Mouse (Mus musculus): ENCODE data around the gene Prph2. TPM values are rescaled to one million over a fixed set of nuclear protein-coding genes. Genes with fewer than 3 reads are reported as not detected.

The Prph2 gene
- polyA plus RNA-seq (2016; fragmentation: Nextera tagmentation; extraction: Ambion mirVana), result not detected in 2 replicates

GRCm38 (mm10) chr17:46910186-46910585 lies at the start of gene Prph2:
Gene Prph2 (plus strand): TSS chr17:46910459.
- Histone ChIP-seq H3K27me3 (no peaks in the 10 kb centered on the region), H3K4me2 (no peak within 1 kb of the TSS), H3K9ac (replicated peaks) (no peak within 1 kb of the TSS), H3K4me1 (replicated peaks) (no peaks in the 10 kb centered on the region; the same call in 1 of the 2 replicates), H3K27ac (no peak within 1 kb of the TSS), H3K36me3 (no peaks in the 10 kb centered on the region), H3K4me3 (replicated peaks) (no peak within 1 kb of the TSS), H3K9me3 (peaks cover 8% of the 10 kb centered on the region; the same call in 1 of the 2 replicates)
- 85% methylated on average over 10 of the region's 10 CpGs for WGBS
- no peak for ATAC-seq (ENCODE audit: insufficient number of reproducible peaks, insufficient read depth, low FRiP score, low TSS enrichment, low read depth)

GRCm38 (mm10) chr17:46864566-46865195 lies 45.6 kb upstream of the Prph2 start:
- 81% methylated on average over 7 of the region's 7 CpGs for WGBS
- no peaks in the 10 kb centered on the region for H3K4me1 ChIP-seq (replicated peaks)
- no peak overlapping the region for H3K4me2 ChIP-seq
- no peak overlapping the region for H3K9ac ChIP-seq (replicated peaks)
- no peaks in the 10 kb centered on the region for H3K36me3 ChIP-seq
- no peaks in the 10 kb centered on the region; the same call in 1 of the 2 replicates for H3K9me3 ChIP-seq
- H3K4me3 ChIP-seq (replicated peaks), result no peak overlapping the region
- no peak overlapping the region for H3K27ac ChIP-seq
- ATAC-seq (ENCODE audit: insufficient number of reproducible peaks, insufficient read depth, low FRiP score, low TSS enrichment, low read depth), result no peak
- no peaks in the 10 kb centered on the region for H3K27me3 ChIP-seq

GRCm38 (mm10) chr17:46866836-46867235 lies 43.4 kb upstream of the Prph2 start:
- H3K27ac ChIP-seq, result no peak overlapping the region
- H3K36me3 ChIP-seq, result no peaks in the 10 kb centered on the region
- H3K9ac ChIP-seq (replicated peaks), result no peak overlapping the region
- no peak overlapping the region for H3K4me2 ChIP-seq
- no peaks in the 10 kb centered on the region; the same call in 1 of the 2 replicates for H3K9me3 ChIP-seq
- no peak; the same call in 1 of the 2 replicates for ATAC-seq (ENCODE audit: insufficient number of reproducible peaks, insufficient read depth, low FRiP score, low TSS enrichment, low read depth)
- no peak overlapping the region for H3K4me3 ChIP-seq (replicated peaks)
- H3K27me3 ChIP-seq, result no peaks in the 10 kb centered on the region
- H3K4me1 ChIP-seq (replicated peaks), result no peaks in the 10 kb centered on the region
- 88% methylated on average over 12 of the region's 12 CpGs for WGBS

GRCm38 (mm10) chr17:46870204-46870798 lies 40.0 kb upstream of the Prph2 start:
- no peaks in the 10 kb centered on the region; the same call in 1 of the 2 replicates for H3K4me1 ChIP-seq (replicated peaks)
- H3K9me3 ChIP-seq, result 0 out of 2 replicates have a peak, but pooled peaks cover under 1% of the 10 kb centered on the region
- whole genome bisulfite sequencing, result 93% methylated on average over 5 of the region's 5 CpGs
- no peaks in the 10 kb centered on the region for H3K36me3 ChIP-seq
- H3K27ac ChIP-seq, result no peak overlapping the region
- H3K27me3 ChIP-seq, result no peaks in the 10 kb centered on the region
- H3K4me2 ChIP-seq, result no peak overlapping the region
- no peak overlapping the region for H3K9ac ChIP-seq (replicated peaks)
- H3K4me3 ChIP-seq (replicated peaks), result no peak overlapping the region
- no peak for ATAC-seq (ENCODE audit: insufficient number of reproducible peaks, insufficient read depth, low FRiP score, low TSS enrichment, low read depth)

- no peak overlapping the region for H3K9ac ChIP-seq (replicated peaks)
- no peak overlapping the region for H3K4me3 ChIP-seq (replicated peaks)
- no peaks in the 10 kb centered on the region; the same call in 1 of the 2 replicates for H3K4me1 ChIP-seq (replicated peaks)
- no peak for ATAC-seq (ENCODE audit: insufficient number of reproducible peaks, insufficient read depth, low FRiP score, low TSS enrichment, low read depth)
- H3K9me3 ChIP-seq, result peaks cover 5% of the 10 kb centered on the region; the same call in 1 of the 2 replicates
- no peak overlapping the region for H3K4me2 ChIP-seq
- WGBS, result 63% methylated on average over 1 of the region's 1 CpGs
- no peaks in the 10 kb centered on the region for H3K27me3 ChIP-seq
- no peak overlapping the region for H3K27ac ChIP-seq
- no peaks in the 10 kb centered on the region for H3K36me3 ChIP-seq
Observed at GRCm38 (mm10) chr17:46870913-46871312, 39.3 kb upstream of the Prph2 start.

- Histone ChIP-seq H3K27ac (no peak overlapping the region), H3K9me3 (peaks cover 5% of the 10 kb centered on the region; the same call in 1 of the 2 replicates), H3K4me2 (no peak overlapping the region), H3K4me1 (replicated peaks) (peaks cover 7% of the 10 kb centered on the region; the same call in 1 of the 2 replicates), H3K27me3 (no peaks in the 10 kb centered on the region), H3K36me3 (no peaks in the 10 kb centered on the region), H3K9ac (replicated peaks) (no peak overlapping the region), H3K4me3 (replicated peaks) (no peak overlapping the region)
- ATAC-seq (ENCODE audit: insufficient number of reproducible peaks, insufficient read depth, low FRiP score, low TSS enrichment, low read depth), result no peak
- WGBS, result 69% methylated on average over 7 of the region's 7 CpGs
Observed at GRCm38 (mm10) chr17:46872806-46873205, 37.5 kb upstream of the Prph2 start.

GRCm38 (mm10) chr17:46874133-46874532 lies 36.1 kb upstream of the Prph2 start:
- WGBS, result 46% methylated on average over 10 of the region's 10 CpGs

GRCm38 (mm10) chr17:46875626-46876025 lies 34.6 kb upstream of the Prph2 start:
- Histone ChIP-seq H3K27me3 (no peaks in the 10 kb centered on the region), H3K9ac (replicated peaks) (no peak overlapping the region), H3K27ac (no peak overlapping the region), H3K4me3 (replicated peaks) (no peak overlapping the region), H3K4me1 (replicated peaks) (peaks cover 7% of the 10 kb centered on the region; the same call in 1 of the 2 replicates), H3K36me3 (no peaks in the 10 kb centered on the region), H3K4me2 (no peak overlapping the region), H3K9me3 (peaks cover 5% of the 10 kb centered on the region; the same call in 1 of the 2 replicates)
- 79% methylated on average over 3 of the region's 3 CpGs for WGBS
- no peak for ATAC-seq (ENCODE audit: insufficient number of reproducible peaks, insufficient read depth, low FRiP score, low TSS enrichment, low read depth)

More at GRCm38 (mm10) chr17:46874133-46874532, 36.1 kb upstream of the Prph2 start:
- no peak overlapping the region for H3K9ac ChIP-seq (replicated peaks)
- H3K36me3 ChIP-seq, result no peaks in the 10 kb centered on the region
- peaks cover 7% of the 10 kb centered on the region; the same call in 1 of the 2 replicates for H3K4me1 ChIP-seq (replicated peaks)
- ATAC-seq (ENCODE audit: insufficient number of reproducible peaks, insufficient read depth, low FRiP score, low TSS enrichment, low read depth), result no peak
- H3K4me2 ChIP-seq, result no peak overlapping the region
- H3K27me3 ChIP-seq, result no peaks in the 10 kb centered on the region
- H3K4me3 ChIP-seq (replicated peaks), result no peak overlapping the region
- no peak overlapping the region for H3K27ac ChIP-seq
- H3K9me3 ChIP-seq, result peaks cover 5% of the 10 kb centered on the region; the same call in 1 of the 2 replicates

GRCm38 (mm10) chr17:46876371-46876950 lies 33.8 kb upstream of the Prph2 start:
- H3K27ac ChIP-seq, result peak overlapping the region; percentile 54
- H3K36me3 ChIP-seq, result no peaks in the 10 kb centered on the region
- no peak overlapping the region for H3K4me3 ChIP-seq (replicated peaks)
- H3K9me3 ChIP-seq, result peaks cover 5% of the 10 kb centered on the region; the same call in 1 of the 2 replicates
- no peak overlapping the region for H3K9ac ChIP-seq (replicated peaks)
- no peaks in the 10 kb centered on the region for H3K27me3 ChIP-seq
- H3K4me2 ChIP-seq, result no peak overlapping the region
- 43% methylated on average over 8 of the region's 8 CpGs for WGBS
- ATAC-seq (ENCODE audit: insufficient number of reproducible peaks, insufficient read depth, low FRiP score, low TSS enrichment, low read depth), result no peak
- peaks cover 7% of the 10 kb centered on the region; the same call in 1 of the 2 replicates for H3K4me1 ChIP-seq (replicated peaks)

GRCm38 (mm10) chr17:46877061-46877460 lies 33.2 kb upstream of the Prph2 start:
- no peaks in the 10 kb centered on the region for H3K36me3 ChIP-seq
- H3K9me3 ChIP-seq, result peaks cover 5% of the 10 kb centered on the region; the same call in 1 of the 2 replicates
- no peak overlapping the region for H3K4me3 ChIP-seq (replicated peaks)
- no peak for ATAC-seq (ENCODE audit: insufficient number of reproducible peaks, insufficient read depth, low FRiP score, low TSS enrichment, low read depth)
- peaks cover 7% of the 10 kb centered on the region; the same call in 1 of the 2 replicates for H3K4me1 ChIP-seq (replicated peaks)
- H3K9ac ChIP-seq (replicated peaks), result no peak overlapping the region
- WGBS, result 81% methylated on average over 5 of the region's 5 CpGs
- no peak overlapping the region for H3K4me2 ChIP-seq
- peak overlapping the region; percentile 54 for H3K27ac ChIP-seq
- no peaks in the 10 kb centered on the region for H3K27me3 ChIP-seq

- peaks cover 5% of the 10 kb centered on the region; the same call in 1 of the 2 replicates for H3K9me3 ChIP-seq
- no peak overlapping the region for H3K27ac ChIP-seq
- no peaks in the 10 kb centered on the region for H3K36me3 ChIP-seq
- H3K9ac ChIP-seq (replicated peaks), result no peak overlapping the region
- H3K27me3 ChIP-seq, result no peaks in the 10 kb centered on the region
- no peak overlapping the region for H3K4me2 ChIP-seq
- ATAC-seq (ENCODE audit: insufficient number of reproducible peaks, insufficient read depth, low FRiP score, low TSS enrichment, low read depth), result no peak
- no peak overlapping the region for H3K4me3 ChIP-seq (replicated peaks)
- WGBS, result 65% methylated on average over 14 of the region's 14 CpGs
- peaks cover 7% of the 10 kb centered on the region; the same call in 1 of the 2 replicates for H3K4me1 ChIP-seq (replicated peaks)
Observed at GRCm38 (mm10) chr17:46879841-46880311, 30.4 kb upstream of the Prph2 start.

All from limb, embryonic 12.5 days (tissue).